Mouse (Mus musculus) testis, adult 2 months (tissue): ENCODE measurements around the gene Yaf2.

ENCODE experiments used
- CTCF ChIP-seq: fragments of 200-500 bp; IDR thresholded peaks from 2 replicates; pipeline ENCODE4 v1.5.1; 2012; ENCODE audit warnings: low read depth, mild to moderate bottlenecking, inconsistent platforms, low read length, moderate library complexity; ENCODE audit not compliant: control insufficient read depth, insufficient read depth, insufficient replicate concordance
- POLR2A ChIP-seq: fragments of 200-500 bp; IDR thresholded peaks from 2 replicates; pipeline ENCODE4 v1.6.1; 2012; ENCODE audit warnings: low read depth, mild to moderate bottlenecking, inconsistent platforms, low read length, moderate library complexity; ENCODE audit not compliant: control insufficient read depth

DNA sequence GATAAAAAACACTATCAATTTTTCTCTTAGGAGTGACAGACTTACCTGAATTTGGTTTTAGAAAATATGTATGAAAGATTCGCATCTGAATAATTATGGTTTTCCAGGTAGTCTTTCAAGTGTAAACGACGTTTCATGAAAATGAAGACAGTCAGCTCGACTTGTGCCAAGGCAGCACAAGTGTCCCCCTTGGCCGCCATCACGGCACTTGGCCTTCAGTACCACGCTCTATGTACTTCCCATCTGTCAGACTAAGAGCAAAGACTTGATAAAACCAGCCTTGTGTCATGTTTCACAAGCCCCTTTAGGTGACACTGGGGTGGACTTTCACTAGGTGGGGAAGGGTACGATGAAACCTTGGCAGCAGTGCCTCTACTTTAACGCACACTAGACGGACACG lies 5.5 kb downstream of the Yaf2 start:
- no peak for TF ChIP-seq POLR2A
- no peak for TF ChIP-seq CTCF
